Mouse (Mus musculus): ENCODE results near the gene Gm20929. TPM values are rescaled to one million over a fixed set of nuclear protein-coding genes. Genes with fewer than 3 reads are reported as not detected.
"Not testable (repeated sequence)": the region's sequence is repeated elsewhere in the genome, so short reads cannot be mapped to it uniquely, and the experiment has no call there.

Gene Gm20929
- total RNA-seq (2014; rRNA removed) = not detected in 2 replicates
- polyA plus RNA-seq (2012; rRNA removed) = not detected in 2 replicates

DNA sequence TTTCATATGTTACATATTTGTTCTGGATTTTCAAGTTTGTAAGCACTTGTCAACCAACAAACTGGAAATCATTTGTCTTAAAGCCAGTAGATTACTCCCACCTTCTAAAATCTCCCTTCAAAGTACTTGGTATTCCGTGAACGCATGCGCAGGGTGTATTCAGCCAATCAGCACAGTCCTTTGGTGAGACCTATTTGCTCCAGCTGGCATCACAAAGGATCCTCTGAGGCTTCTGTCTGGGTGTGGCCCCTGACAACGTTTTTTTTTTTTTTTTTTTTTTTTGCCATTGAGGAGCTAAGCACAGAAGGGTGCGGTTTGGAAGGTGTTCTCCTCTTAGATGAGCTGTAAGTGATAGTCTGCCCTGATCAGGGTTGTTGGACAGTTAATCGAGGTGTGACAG lies at the start of gene Gm20929:
Gene Gm20929, plus strand, starts transcription at position 301 of the 400 bp plus-strand sequence.
- not testable (repeated sequence) for H3K27me3 ChIP-seq (ENCODE audit: control insufficient read depth, insufficient read depth, low read length); H3K9ac ChIP-seq (ENCODE audit: low read depth, low read length); H3K4me3 ChIP-seq (ENCODE audit: insufficient read depth, low read depth, low read length); H3K36me3 ChIP-seq (ENCODE audit: control insufficient read depth, insufficient read depth, low read length); H3K4me1 ChIP-seq (ENCODE audit: control insufficient read depth, insufficient read depth, low read length); H3K79me2 ChIP-seq (ENCODE audit: control insufficient read depth, insufficient read depth, low read length); DNase-seq (ENCODE audit: extremely low read depth, low read depth, low spot score); H3K27ac ChIP-seq (replicated peaks; ENCODE audit: insufficient read depth, low read depth, low read length)
- no CpG with 5 or more reads among the region's 6 CpGs for WGBS

All from liver, adult 2 months (tissue).